ENCODE assay signal across 11 mouse cellular contexts in the genomic region with DNA sequence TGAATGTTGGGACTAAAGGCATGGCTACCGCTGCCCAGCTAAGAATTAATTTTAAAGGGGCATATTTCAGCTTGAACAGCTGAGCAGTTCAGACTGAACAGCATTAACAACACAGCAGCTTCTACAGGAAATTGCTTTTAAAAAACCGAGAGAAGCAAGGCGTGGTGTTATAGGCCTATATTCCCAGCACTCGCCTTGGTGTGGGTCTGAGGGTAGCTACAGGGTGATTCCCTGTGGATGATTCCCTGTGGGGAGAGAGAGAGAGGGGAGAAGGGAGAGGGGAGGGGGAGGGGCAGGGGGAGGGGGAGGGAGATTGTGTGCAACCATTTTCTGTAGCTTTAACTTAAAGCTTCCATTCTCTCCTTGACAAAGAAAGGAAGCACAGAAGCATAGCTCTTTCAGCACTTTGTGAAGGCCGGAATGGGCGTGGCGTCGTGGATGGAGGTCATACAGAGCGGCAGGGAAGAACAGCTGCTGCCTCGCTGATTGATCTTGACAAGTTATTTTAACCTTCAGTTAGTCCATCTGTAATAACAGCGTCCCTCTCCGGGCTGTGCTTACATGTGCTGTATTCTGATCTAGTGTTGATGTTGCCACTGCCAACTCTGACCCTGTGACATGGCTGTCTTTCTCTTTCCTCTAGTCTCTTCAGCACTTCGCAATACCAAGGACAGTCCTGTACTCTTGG. TPM values are rescaled to one million over a fixed set of nuclear protein-coding genes. Genes with fewer than 3 reads are reported as not detected.
DNase-seq lines count a peak whose midpoint lies in the region; ATAC-seq lines count a peak whose summit lies in the region.
"Had no signal": no experiment of that assay in that cellular context is flagged by ENCODE, and none has a peak within 500 bp of the region (broad histone marks: within the 10 kb centered on the region; RNA-seq: fewer than 3 reads in every experiment).

No protein-coding gene starts in this region.

- H3K9ac ChIP-seq in lung, embryonic 16.5 days (ENCODE audit: low read length), result no peak overlapping the region
- H3K9ac ChIP-seq in hindbrain, embryonic 14.5 days, result no peak overlapping the region
- H3K9ac ChIP-seq in neural tube, embryonic 15.5 days (replicated peaks), result no peak overlapping the region
- H3K9ac ChIP-seq: limb, embryonic 13.5 days had no signal

- DNase-seq in lung, adult 18-20 months, result no peak
- peak; percentile 66 to 78 for DNase-seq in adrenal gland, postnatal 36 days
- peak; percentile 24 for DNase-seq in hindbrain, embryonic 14.5 days (ENCODE audit: low spot score)
- DNase-seq in layer of hippocampus, postnatal 10 days (ENCODE audit: low spot score in 2 of 2), result no peak
- DNase-seq: kidney, adult 2 months had no signal

- no peaks in the 10 kb centered on the region for H3K36me3 ChIP-seq in lung, embryonic 16.5 days (ENCODE audit: control insufficient read depth, insufficient read depth, low read length)
- no peaks in the 10 kb centered on the region for H3K36me3 ChIP-seq in hindbrain, embryonic 14.5 days (replicated peaks; ENCODE audit: control insufficient read depth, insufficient read depth)
- no peaks in the 10 kb centered on the region for H3K36me3 ChIP-seq in neural tube, embryonic 15.5 days
- H3K36me3 ChIP-seq: limb, embryonic 13.5 days had no signal

- H3K27ac ChIP-seq in lung, embryonic 16.5 days (ENCODE audit: low read length), result no peak overlapping the region
- no peak overlapping the region for H3K27ac ChIP-seq in hindbrain, embryonic 14.5 days
- no peak overlapping the region for H3K27ac ChIP-seq in neural tube, embryonic 15.5 days (replicated peaks)
- H3K27ac ChIP-seq: limb, embryonic 13.5 days had no signal

- 55% methylated on average over 13 of the region's 13 CpGs for WGBS in lung, embryonic 16.5 days
- 30% methylated on average over 13 of the region's 13 CpGs for WGBS in hindbrain, embryonic 14.5 days
- 36% methylated on average over 13 of the region's 13 CpGs for WGBS in neural tube, embryonic 15.5 days

- ATAC-seq in lung, embryonic 16.5 days (ENCODE audit: low read depth), result 0 out of 2 replicates have a peak, but pooled peaks have one; percentile 23
- ATAC-seq in hindbrain, embryonic 14.5 days (ENCODE audit: low FRiP score), result no peak
- ATAC-seq in neural tube, embryonic 15.5 days (ENCODE audit: low FRiP score), result no peak
- ATAC-seq in inflammation-experienced regulatory T-cells, adult 6 months, result no peak

- no peak overlapping the region for H3K4me3 ChIP-seq in lung, embryonic 16.5 days (ENCODE audit: low read length)
- H3K4me3 ChIP-seq in hindbrain, embryonic 14.5 days (replicated peaks; ENCODE audit: low read length), result no peak overlapping the region
- no peak overlapping the region for H3K4me3 ChIP-seq in neural tube, embryonic 15.5 days (replicated peaks)
- H3K4me3 ChIP-seq: limb, embryonic 13.5 days had no signal

- no peaks in the 10 kb centered on the region for H3K9me3 ChIP-seq in lung, embryonic 16.5 days (ENCODE audit: control insufficient read depth, low read length)
- no peaks in the 10 kb centered on the region for H3K9me3 ChIP-seq in hindbrain, embryonic 14.5 days (ENCODE audit: control insufficient read depth, low read length)
- no peaks in the 10 kb centered on the region for H3K9me3 ChIP-seq in neural tube, embryonic 15.5 days (replicated peaks)
- H3K9me3 ChIP-seq: limb, embryonic 13.5 days had no signal

- H3K4me1 ChIP-seq in lung, embryonic 16.5 days (replicated peaks; ENCODE audit: control insufficient read depth, insufficient read depth, low read length), result no peaks in the 10 kb centered on the region
- H3K4me1 ChIP-seq in hindbrain, embryonic 14.5 days (replicated peaks; ENCODE audit: control insufficient read depth, insufficient read depth, low read length), result no peaks in the 10 kb centered on the region
- H3K4me1 ChIP-seq in neural tube, embryonic 15.5 days, result peaks cover 4% of the 10 kb centered on the region; the same call in 1 of the 2 replicates
- H3K4me1 ChIP-seq: limb, embryonic 13.5 days had no signal

- H3K27me3 ChIP-seq in lung, embryonic 16.5 days (ENCODE audit: control insufficient read depth, insufficient read depth, low read depth, low read length), result no peaks in the 10 kb centered on the region
- no peaks in the 10 kb centered on the region for H3K27me3 ChIP-seq in hindbrain, embryonic 14.5 days (ENCODE audit: control insufficient read depth, insufficient read depth, low read length)
- H3K27me3 ChIP-seq in neural tube, embryonic 15.5 days (replicated peaks), result no peaks in the 10 kb centered on the region
- H3K27me3 ChIP-seq: limb, embryonic 13.5 days had no signal

- no peak overlapping the region for H3K4me2 ChIP-seq in lung, embryonic 16.5 days (ENCODE audit: low read depth, low read length)
- H3K4me2 ChIP-seq in hindbrain, embryonic 14.5 days (replicated peaks), result no peak overlapping the region; the same call in 1 of the 2 replicates
- H3K4me2 ChIP-seq in neural tube, embryonic 15.5 days, result peak overlapping the region; percentile 33
- H3K4me2 ChIP-seq: limb, embryonic 13.5 days had no signal

RNA-seq across cellular contexts. Expression of gene Hrg, which starts 4.7 kb away (rescaled TPM):
- 0.16 TPM in 1 of 2 replicates, not detected in the other for polyA plus RNA-seq in lung, embryonic 16.5 days (2015; fragmentation: Nextera tagmentation; extraction: Ambion mirVana)
- under 1 TPM; 0.30 to 0.69 TPM for total RNA-seq in adrenal gland, postnatal 36 days (2021)
- 0.19 and 0.31 TPM in 2 replicates for polyA plus RNA-seq in hindbrain, embryonic 14.5 days (2014; fragmentation: Nextera tagmentation; extraction: Ambion mirVana)
- 0.10 and 0.14 TPM in 2 replicates for polyA plus RNA-seq in neural tube, embryonic 15.5 days (2015; fragmentation: Nextera tagmentation; extraction: Ambion mirVana)
- polyA plus RNA-seq in inflammation-experienced regulatory T-cells, adult 6 months (2017; shearing (Covaris generic)), result not detected
- total RNA-seq in layer of hippocampus, postnatal 10 days (2021), result not detected
- total RNA-seq: MEL had no signal
- polyA plus RNA-seq: gonadal fat pad, adult 2 months; limb, embryonic 13.5 days had no signal

RNA-seq across cellular contexts. Expression of gene Fetub, which starts 37.4 kb away (rescaled TPM):
- not detected in 2 replicates for polyA plus RNA-seq in lung, embryonic 16.5 days (2015; fragmentation: Nextera tagmentation; extraction: Ambion mirVana)
- 10 to 100 TPM in 1 of 2 experiments, 1 to 10 TPM in 1; 2.6 to 69.1 TPM for total RNA-seq in adrenal gland, postnatal 36 days (2021)
- polyA plus RNA-seq in hindbrain, embryonic 14.5 days (2014; fragmentation: Nextera tagmentation; extraction: Ambion mirVana), result not detected in 2 replicates
- not detected in 2 replicates for polyA plus RNA-seq in neural tube, embryonic 15.5 days (2015; fragmentation: Nextera tagmentation; extraction: Ambion mirVana)
- under 1 TPM in 1 of 3 experiments, not detected in 2; 0.91 TPM for polyA plus RNA-seq in inflammation-experienced regulatory T-cells, adult 6 months (2017; shearing (Covaris generic))
- under 1 TPM; 0.31 to 0.34 TPM for total RNA-seq in layer of hippocampus, postnatal 10 days (2021)
- total RNA-seq: MEL had no signal
- polyA plus RNA-seq: limb, embryonic 13.5 days had no signal

Comparison
In these comparisons a context has a peak if more than half of its experiments do, and no peak if none do; other contexts are left out.
1. DNase-seq: peak in adrenal gland, postnatal 36 days (2 of 2) and hindbrain, embryonic 14.5 days (single experiment); none in lung, adult 18-20 months (0 of 2) and layer of hippocampus, postnatal 10 days (0 of 2).